Mouse (Mus musculus): ENCODE measurements around the gene Chpf. TPM values are rescaled to one million over a fixed set of nuclear protein-coding genes. Genes with fewer than 3 reads are reported as not detected.

Chpf gene
- polyA plus RNA-seq, 1 experiment from 2014 or later, result 29.8 TPM

DNA sequence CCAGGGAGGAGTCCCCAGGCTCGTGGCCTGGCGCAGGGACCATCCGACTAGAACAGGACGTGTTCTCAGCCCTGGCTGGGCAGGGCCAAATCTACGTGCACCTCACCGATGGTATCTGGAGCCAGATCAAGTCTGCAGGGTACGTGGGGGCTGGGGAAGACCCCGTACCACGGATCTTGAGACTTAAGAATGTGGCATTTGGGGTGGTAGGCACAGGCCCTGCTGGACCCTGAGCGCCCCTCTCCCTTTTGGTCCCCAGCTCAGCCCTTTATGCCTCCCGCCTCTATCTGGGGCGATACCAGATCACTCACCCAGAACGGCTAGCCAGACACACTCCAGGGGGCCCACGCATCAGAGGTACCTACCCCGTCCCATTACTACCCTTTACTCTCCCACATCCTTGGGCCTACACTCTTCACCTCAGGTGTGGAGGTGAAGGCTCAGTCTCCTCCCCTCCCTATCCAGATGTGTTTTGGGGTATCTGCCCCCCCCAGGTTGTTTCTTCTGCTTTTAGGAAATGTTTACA, 37.6 kb downstream of the Chpf start:
- Histone ChIP-seq H3K27ac (peak overlapping the region; percentile 45; the same call in 1 of the 2 replicates), H3K4me1 (replicated peaks) (peaks cover 71% of the 10 kb centered on the region), H3K4me3 (no peak overlapping the region), H3K9me3 (no peaks in the 10 kb centered on the region), H3K36me3 (peaks cover 14% of the 10 kb centered on the region), H3K27me3 (ENCODE audit: insufficient read depth, poor library complexity, severe bottlenecking) (peaks cover 32% of the 10 kb centered on the region)
- DNase-seq (ENCODE audit: low spot score), result no peak
- whole genome bisulfite sequencing, result 83% methylated on average over 15 of the region's 15 CpGs

GRCm38 (mm10) chr1:75440661-75441060, 38.4 kb downstream of the Chpf start:
- H3K4me1 ChIP-seq (replicated peaks), result peaks cover 70% of the 10 kb centered on the region
- whole genome bisulfite sequencing, result 90% methylated on average over 7 of the region's 7 CpGs
- H3K36me3 ChIP-seq, result peaks cover 14% of the 10 kb centered on the region
- no peaks in the 10 kb centered on the region for H3K9me3 ChIP-seq
- H3K4me3 ChIP-seq, result no peak overlapping the region
- peaks cover 23% of the 10 kb centered on the region; the same call in 1 of the 2 replicates for H3K27me3 ChIP-seq (ENCODE audit: insufficient read depth, poor library complexity, severe bottlenecking)
- no peak for DNase-seq (ENCODE audit: low spot score)
- peak overlapping the region; percentile 45; the same call in 1 of the 2 replicates for H3K27ac ChIP-seq

DNA sequence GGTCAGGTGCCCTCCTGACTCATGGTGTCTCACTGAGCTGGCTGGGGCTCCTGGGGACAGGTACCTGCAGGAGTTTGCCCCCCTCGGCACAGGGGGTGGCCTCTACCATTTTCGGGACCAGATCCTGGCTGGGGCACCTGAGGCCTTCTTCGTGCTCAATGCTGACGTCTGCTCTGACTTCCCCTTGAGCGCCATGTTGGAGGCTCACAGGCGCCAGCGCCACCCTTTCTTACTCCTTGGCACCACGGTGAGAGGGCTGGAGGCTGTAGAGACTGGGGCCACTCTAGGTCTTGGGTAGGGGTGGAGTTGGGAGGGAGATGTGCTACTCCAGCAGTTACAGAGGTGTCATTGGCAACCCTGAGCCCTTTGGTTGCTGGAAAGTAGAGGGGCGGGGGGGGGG, 40.3 kb downstream of the Chpf start:
- Histone ChIP-seq H3K27me3 (ENCODE audit: insufficient read depth, poor library complexity, severe bottlenecking) (peaks cover 9% of the 10 kb centered on the region; the same call in 1 of the 2 replicates), H3K36me3 (peaks cover 14% of the 10 kb centered on the region), H3K4me3 (no peak overlapping the region), H3K4me1 (replicated peaks) (peaks cover 56% of the 10 kb centered on the region), H3K27ac (no peak overlapping the region), H3K9me3 (no peaks in the 10 kb centered on the region)
- DNase-seq (ENCODE audit: low spot score), result no peak
- 80% methylated on average over 8 of the region's 9 CpGs for WGBS

DNA sequence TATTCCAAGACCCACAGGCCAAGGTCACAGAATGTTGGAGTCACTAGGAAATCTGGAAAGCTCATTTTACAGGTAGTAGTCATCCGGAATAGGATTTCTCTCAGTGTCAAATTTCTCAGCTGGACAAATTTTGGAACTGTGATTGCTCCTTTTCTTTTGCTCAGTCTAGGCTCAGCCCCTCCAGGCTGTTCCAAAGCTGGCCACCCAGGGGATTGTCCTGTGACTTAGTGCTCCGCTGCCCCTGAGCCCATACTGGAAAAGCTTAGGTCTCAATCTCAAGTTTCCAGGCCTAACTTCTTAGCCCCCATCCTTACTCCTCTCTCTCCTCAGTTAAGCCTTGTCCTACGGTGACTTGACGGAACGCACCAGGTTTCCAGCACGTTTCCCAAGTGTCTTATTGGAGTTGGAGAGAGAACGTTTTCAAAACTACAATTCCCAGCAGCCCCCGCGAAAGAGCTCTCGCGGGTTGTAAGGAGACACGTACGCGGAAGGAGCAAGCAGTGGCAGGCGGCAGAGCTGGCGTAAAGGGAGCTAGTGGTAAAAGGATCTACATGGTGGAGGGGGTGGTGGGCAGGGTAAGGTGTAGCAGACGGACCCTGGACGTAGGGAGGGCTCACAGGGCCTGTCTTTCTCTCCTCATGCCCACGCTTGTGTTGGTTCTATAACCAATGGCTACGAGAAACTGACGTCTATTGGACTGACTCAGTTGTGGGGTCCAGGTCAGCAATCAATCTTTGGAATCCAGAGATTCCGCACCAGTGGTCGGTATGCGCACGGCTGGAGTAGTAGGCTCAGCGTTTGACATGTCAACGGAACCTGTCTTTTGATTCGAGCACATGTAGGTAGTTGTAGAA, 43.4 kb downstream of the Chpf start, which contains the start of gene Gmppa:
Gmppa (plus strand) TSS at position 456 of the 854 bp plus-strand sequence.
- Histone ChIP-seq H3K36me3 (peaks cover 5% of the 10 kb centered on the region), H3K4me3 (peak within 1 kb of the TSS; percentile 69), H3K27ac (peak within 1 kb of the TSS; percentile 87), H3K4me1 (replicated peaks) (peaks cover 35% of the 10 kb centered on the region), H3K27me3 (ENCODE audit: insufficient read depth, poor library complexity, severe bottlenecking) (peaks cover 8% of the 10 kb centered on the region), H3K9me3 (no peaks in the 10 kb centered on the region)
- peak; percentile 81 for DNase-seq (ENCODE audit: low spot score)
- WGBS, result 6% methylated on average over 28 of the region's 28 CpGs

DNA sequence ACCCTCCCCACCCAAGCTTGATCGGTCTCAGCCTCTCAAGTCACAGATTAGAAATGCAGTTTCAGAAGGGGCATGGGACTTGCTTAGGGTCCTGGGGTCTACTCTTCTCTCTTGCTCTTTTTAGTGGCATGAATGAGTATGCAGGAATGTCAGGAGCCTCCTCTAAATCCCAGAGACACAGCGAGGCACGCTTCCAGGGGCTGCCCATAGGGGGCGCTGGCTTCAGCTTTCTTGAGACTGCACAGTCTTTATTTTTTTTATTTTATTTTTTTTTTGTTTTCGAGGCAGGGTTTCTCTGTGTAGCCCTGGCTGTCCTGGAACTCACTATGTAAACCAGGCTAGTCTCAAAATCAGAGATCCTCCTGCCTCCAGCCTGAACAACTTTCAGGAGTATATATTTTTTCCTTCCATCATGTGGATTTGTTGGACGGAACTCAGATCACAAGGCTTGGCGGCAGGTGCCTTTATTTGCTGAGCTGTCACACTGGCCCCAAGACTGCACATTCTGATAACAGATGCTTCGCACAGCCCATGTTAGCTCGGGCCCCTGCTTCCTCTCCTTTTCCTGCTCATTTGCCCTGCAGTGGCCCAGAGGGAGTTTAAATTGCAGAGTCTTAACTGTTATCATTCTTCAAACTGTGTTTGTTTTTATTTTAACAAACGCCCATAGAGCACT, 53.2 kb downstream of the Chpf start:
- Histone ChIP-seq H3K27ac (peak overlapping the region; percentile 1; the same call in 1 of the 2 replicates), H3K27me3 (ENCODE audit: insufficient read depth, poor library complexity, severe bottlenecking) (peaks cover 76% of the 10 kb centered on the region), H3K4me3 (no peak overlapping the region), H3K36me3 (peaks cover 14% of the 10 kb centered on the region; the same call in 1 of the 2 replicates), H3K4me1 (replicated peaks) (peaks cover 69% of the 10 kb centered on the region), H3K9me3 (no peaks in the 10 kb centered on the region)
- DNase-seq (ENCODE audit: low spot score), result peak; percentile 83
- WGBS, result 35% methylated on average over 10 of the region's 10 CpGs

Other genes starting within 250 kb of the Chpf start
- not detected in 2 replicates for gene A630095N17Rik, start 247.2 kb downstream of the Chpf start, polyA plus RNA-seq (2016; fragmentation: Nextera tagmentation; extraction: Ambion mirVana)
- gene Dnajb2, start 242.9 kb downstream of the Chpf start, polyA plus RNA-seq (2016; fragmentation: Nextera tagmentation; extraction: Ambion mirVana), result 28.9 and 37.5 TPM in 2 replicates
- 3.9 and 7.9 TPM in 2 replicates for gene Ptprn, start 214.8 kb downstream of the Chpf start, polyA plus RNA-seq (2016; fragmentation: Nextera tagmentation; extraction: Ambion mirVana)
- 7.5 and 22.3 TPM in 2 replicates for gene Resp18, start 200.9 kb downstream of the Chpf start, polyA plus RNA-seq (2016; fragmentation: Nextera tagmentation; extraction: Ambion mirVana)
- gene Dnpep, start 161.3 kb downstream of the Chpf start, polyA plus RNA-seq (2016; fragmentation: Nextera tagmentation; extraction: Ambion mirVana), result 154 and 199 TPM in 2 replicates
- gene Des, start 119.0 kb downstream of the Chpf start, polyA plus RNA-seq (2016; fragmentation: Nextera tagmentation; extraction: Ambion mirVana), result 3.8 and 4.5 TPM in 2 replicates
- gene Speg, start 104.0 kb downstream of the Chpf start, polyA plus RNA-seq (2016; fragmentation: Nextera tagmentation; extraction: Ambion mirVana), result 19.0 and 20.2 TPM in 2 replicates
- 62.3 and 91.2 TPM in 2 replicates for gene Gmppa, start 43.4 kb downstream of the Chpf start, polyA plus RNA-seq (2016; fragmentation: Nextera tagmentation; extraction: Ambion mirVana)
- gene Asic4, start 28.9 kb downstream of the Chpf start, polyA plus RNA-seq (2016; fragmentation: Nextera tagmentation; extraction: Ambion mirVana), result 3.8 and 9.3 TPM in 2 replicates
- gene Tmem198, start 225 bp upstream of the Chpf start, polyA plus RNA-seq (2016; fragmentation: Nextera tagmentation; extraction: Ambion mirVana), result 8.6 and 20.4 TPM in 2 replicates
- 37.9 and 44.2 TPM in 2 replicates for gene Obsl1, start 27.1 kb upstream of the Chpf start, polyA plus RNA-seq (2016; fragmentation: Nextera tagmentation; extraction: Ambion mirVana)
- gene Inha, start 27.8 kb upstream of the Chpf start, polyA plus RNA-seq (2016; fragmentation: Nextera tagmentation; extraction: Ambion mirVana), result 2.7 TPM in 2 replicates
- 29.6 and 30.0 TPM in 2 replicates for gene Stk11ip, start 42.2 kb upstream of the Chpf start, polyA plus RNA-seq (2016; fragmentation: Nextera tagmentation; extraction: Ambion mirVana)
- gene Slc4a3, start 67.0 kb upstream of the Chpf start, polyA plus RNA-seq (2016; fragmentation: Nextera tagmentation; extraction: Ambion mirVana), result 13.2 and 19.8 TPM in 2 replicates

Measured in hindbrain, embryonic 10.5 days (tissue).